ENCODE assay signal across 19 mouse cellular contexts in genomic region chr6:121378256-121378655, GRCm38 (mm10). TPM values are rescaled to one million over a fixed set of nuclear protein-coding genes. Genes with fewer than 3 reads are reported as not detected.
"Had no signal": no experiment of that assay in that cellular context is flagged by ENCODE, and none has a peak within 500 bp of the region (broad histone marks: within the 10 kb centered on the region; RNA-seq: fewer than 3 reads in every experiment).

No protein-coding gene starts in this region.

- H3K27ac ChIP-seq: kidney, postnatal 0 days; layer of hippocampus, adult 2 months; liver, embryonic 13.5 days; midbrain, embryonic 15.5 days; neural tube, embryonic 13.5 days had no signal

- H3K4me2 ChIP-seq: liver, embryonic 13.5 days; midbrain, embryonic 11.5 days; midbrain, embryonic 15.5 days; neural tube, embryonic 13.5 days had no signal

- ATAC-seq: midbrain, embryonic 15.5 days had no signal

- H3K36me3 ChIP-seq: liver, embryonic 13.5 days; midbrain, embryonic 15.5 days had no signal

- H3K9ac ChIP-seq: liver, embryonic 13.5 days; midbrain, embryonic 15.5 days; neural tube, embryonic 13.5 days had no signal

- H3K4me1 ChIP-seq: liver, embryonic 13.5 days; midbrain, embryonic 15.5 days had no signal

- H3K27me3 ChIP-seq: liver, embryonic 13.5 days; midbrain, embryonic 15.5 days; neural tube, embryonic 13.5 days had no signal

- H3K4me3 ChIP-seq: layer of hippocampus, adult 2 months; liver, embryonic 13.5 days; midbrain, embryonic 15.5 days; myocyte; neural tube, embryonic 13.5 days had no signal

- H3K9me3 ChIP-seq: liver, embryonic 13.5 days; midbrain, embryonic 15.5 days; neural tube, embryonic 13.5 days had no signal

- DNase-seq: kidney, adult 18-20 months; kidney, postnatal 25 days; layer of hippocampus, adult 9-11 months; liver, embryonic 13.5 days; lung, adult 2 months; lung, postnatal 14 days; lung, postnatal 4 days; right cerebral cortex, postnatal 25 days; spleen, adult 18-20 months; thymus, adult 2 months; thymus, postnatal 25 days had no signal

RNA-seq across cellular contexts. Expression of gene Slc6a12, which starts 35.4 kb away (rescaled TPM):
- total RNA-seq: megakaryocyte-erythroid progenitor cell, adult 5-6 weeks had no signal
- polyA plus RNA-seq: lung, embryonic 16.5 days; myocyte had no signal
